Mouse (Mus musculus) heart, postnatal 25 days (tissue): ENCODE results near the gene Cdh18. TPM values are rescaled to one million over a fixed set of nuclear protein-coding genes. Genes with fewer than 3 reads are reported as not detected.

Experiments
- DNase-seq: peaks from one replicate; pipeline ENCODE4 v3.0.0; 2022; ENCODE audit warnings: low spot score
- intact Hi-C: fragments of 180-260 bp; cut with DNase I; formaldehyde crosslinking; loops from one replicate; pipeline ENCODE4 v1.15.1; 2025
- total RNA-seq, 2 experiments: library from RNA; stranded (reverse); gene quantifications; 2 replicates each; pipeline ENCODE4 v1.2.3; 2021

Cdh18 gene
- total RNA-seq, 2 experiments from 2014 or later, result not detected

DNA sequence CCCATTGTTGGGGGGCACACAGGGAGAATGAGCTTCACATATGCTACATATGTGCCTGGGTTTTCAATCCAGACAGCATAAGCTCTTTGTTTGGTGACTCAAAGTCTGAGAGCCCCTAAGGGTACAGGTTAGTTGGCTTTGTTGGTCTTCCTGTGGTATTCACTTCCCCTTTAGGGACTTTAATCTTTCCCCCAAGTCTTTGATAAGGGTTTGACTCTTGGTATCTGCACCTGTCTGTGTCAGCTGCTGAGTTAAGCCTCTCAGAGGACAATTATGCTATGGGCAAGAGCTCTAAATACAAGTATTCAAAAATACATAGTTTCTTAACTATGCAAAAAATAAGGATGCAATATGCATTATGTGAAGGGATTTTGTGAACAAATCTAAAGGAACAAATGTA is 869.3 kb downstream of the Cdh18 start:
- no peak for DNase-seq

GRCm38 (mm10) chr15:23420010-23420409 is 871.2 kb downstream of the Cdh18 start:
- intact Hi-C loops, result no loop called here
- DNase-seq, result no peak

More for the DNA sequence above, 869.3 kb downstream of the Cdh18 start:
- intact Hi-C loops, result no loop called here

GRCm38 (mm10) chr15:23430021-23430420 is 881.2 kb downstream of the Cdh18 start:
- no peak for DNase-seq
- intact Hi-C loops, result no loop called here

- intact Hi-C loops, result no loop called here
- no peak for DNase-seq
Measured at GRCm38 (mm10) chr15:23448542-23448941, 899.7 kb downstream of the Cdh18 start.

- intact Hi-C loops, result no loop called here
- no peak for DNase-seq
Measured at GRCm38 (mm10) chr15:23452098-23452625, 903.3 kb downstream of the Cdh18 start.

DNA sequence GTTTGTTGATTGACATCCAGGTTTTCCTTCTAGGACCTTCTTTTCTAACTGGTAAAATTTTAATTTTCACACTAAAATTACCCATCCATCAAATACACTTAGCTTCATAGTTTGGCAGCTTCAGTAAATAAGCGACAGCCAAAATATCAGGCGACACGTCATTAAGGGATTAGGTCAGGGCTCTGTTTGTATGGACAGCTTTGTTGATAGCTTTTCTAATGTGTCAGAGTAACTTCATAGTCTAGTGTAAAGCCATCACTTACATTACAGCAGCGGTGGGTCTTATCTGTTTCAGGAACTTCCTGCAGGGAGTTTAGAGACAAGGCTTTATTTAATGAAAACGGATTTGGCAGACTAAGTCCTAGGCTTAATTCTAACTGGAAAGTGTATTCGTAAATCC is 904.5 kb downstream of the Cdh18 start:
- intact Hi-C loops, result no loop called here
- no peak for DNase-seq

DNA sequence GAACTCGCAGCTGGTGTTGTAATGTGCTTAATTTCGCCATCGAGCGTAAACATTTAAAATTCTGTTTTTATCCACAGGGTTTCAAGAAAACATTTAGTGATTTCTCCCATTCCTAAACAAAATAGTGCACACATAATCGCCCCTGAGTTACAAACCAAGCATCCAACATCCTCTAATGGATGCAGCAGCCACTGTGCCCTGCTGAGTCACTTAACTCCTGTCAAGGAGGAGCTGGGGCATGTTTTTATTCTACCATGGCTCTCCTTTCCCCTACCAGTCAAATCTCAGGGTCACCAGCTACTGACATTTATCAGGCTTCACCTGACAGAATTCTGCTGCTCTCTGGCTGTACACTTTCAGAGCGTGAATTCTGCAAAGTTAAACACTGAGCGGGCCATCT is 906.5 kb downstream of the Cdh18 start:
- no peak for DNase-seq
- intact Hi-C loops, result no loop called here

DNA sequence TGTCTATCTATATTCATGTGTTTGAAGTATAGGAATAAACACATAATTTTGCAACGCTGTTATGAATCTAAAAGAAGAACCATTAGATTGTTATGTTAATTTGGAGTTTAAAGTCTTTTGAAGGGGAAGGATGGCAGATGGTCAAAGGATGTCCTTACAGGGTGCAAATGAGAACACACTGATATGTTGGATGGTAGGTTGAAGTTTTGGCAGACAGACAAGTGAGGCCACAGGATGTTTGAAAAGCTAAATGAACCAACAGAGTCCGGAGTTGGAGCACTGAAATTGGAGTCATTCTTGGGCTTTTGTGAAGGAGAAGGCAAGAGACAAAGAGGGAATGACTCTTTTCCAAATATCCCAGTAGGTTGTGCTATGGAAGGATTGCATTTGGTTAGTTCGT is 908.6 kb downstream of the Cdh18 start:
- intact Hi-C loops, result no loop called here

DNA sequence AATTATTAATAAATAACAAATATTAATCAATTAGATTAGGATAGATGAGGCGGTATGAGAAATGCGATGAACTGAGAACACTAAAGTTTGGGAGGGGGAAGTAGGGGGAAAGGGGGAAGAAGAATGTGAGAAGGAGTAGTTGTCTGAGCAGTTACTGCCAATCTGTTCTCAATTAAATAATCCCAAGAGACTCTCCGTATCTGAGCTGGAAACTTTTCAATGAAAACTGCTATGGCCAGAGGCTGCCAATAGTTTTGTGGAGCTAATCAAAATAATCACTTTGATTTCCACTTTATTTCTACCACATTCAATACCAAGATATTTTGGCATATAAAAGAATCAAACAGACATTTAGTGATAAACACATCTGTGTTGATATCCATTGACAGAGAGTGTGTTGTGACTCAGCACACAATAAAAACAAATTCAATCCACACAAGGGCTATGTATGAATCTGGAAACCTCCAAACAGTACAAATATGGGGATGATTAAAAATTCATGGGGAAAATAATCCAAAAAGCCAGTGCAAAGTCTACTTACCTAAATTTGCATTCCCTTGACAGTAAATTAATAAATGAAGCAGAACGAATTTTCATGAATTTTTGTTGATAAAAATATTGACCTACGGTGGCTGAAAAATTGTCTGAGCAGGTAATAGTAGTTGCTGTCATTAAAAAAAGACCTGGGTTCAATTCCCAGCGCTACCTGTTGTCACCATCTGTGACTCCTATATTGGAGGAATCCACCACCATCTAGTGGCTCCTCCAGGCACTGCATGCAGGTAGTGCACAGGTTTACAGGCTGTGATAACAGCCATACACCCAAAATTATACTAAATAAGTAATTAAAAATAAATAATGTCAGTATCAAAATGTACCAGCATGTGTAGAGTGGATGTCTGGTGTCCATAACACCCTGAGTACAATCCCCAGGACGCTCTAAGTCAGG is 922.0 kb downstream of the Cdh18 start:
- intact Hi-C loops, result no loop called here
- DNase-seq, result no peak

More for the DNA sequence above, 908.6 kb downstream of the Cdh18 start:
- DNase-seq, result no peak

GRCm38 (mm10) chr15:23486306-23486705 is 937.5 kb downstream of the Cdh18 start:
- no peak for DNase-seq
- intact Hi-C loops, result no loop called here

DNA sequence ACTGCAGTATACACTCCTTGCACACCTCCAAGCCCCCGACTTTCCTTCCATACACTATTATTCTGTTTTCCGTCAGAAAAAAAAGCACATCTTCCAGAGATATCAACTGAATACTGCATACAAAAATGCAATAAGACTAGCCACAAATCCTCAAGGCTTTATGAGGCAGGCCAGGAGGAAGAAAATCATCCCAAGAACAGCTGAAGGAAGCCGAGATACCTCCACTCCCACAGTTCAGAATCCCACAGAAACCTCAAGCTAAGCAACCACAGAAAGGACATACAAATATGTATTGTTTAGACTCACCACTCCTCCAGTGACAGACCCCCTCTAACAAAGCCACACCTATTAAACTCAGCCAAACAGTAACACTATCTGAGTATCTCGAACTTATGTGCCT is 957.7 kb downstream of the Cdh18 start:
- intact Hi-C loops, result no loop called here
- no peak for DNase-seq

- intact Hi-C loops, result no loop called here
- DNase-seq, result no peak
Measured at GRCm38 (mm10) chr15:23509694-23510093, 960.9 kb downstream of the Cdh18 start.

GRCm38 (mm10) chr15:23515786-23516185 is 967.0 kb downstream of the Cdh18 start:
- DNase-seq, result no peak
- intact Hi-C loops, result no loop called here

DNA sequence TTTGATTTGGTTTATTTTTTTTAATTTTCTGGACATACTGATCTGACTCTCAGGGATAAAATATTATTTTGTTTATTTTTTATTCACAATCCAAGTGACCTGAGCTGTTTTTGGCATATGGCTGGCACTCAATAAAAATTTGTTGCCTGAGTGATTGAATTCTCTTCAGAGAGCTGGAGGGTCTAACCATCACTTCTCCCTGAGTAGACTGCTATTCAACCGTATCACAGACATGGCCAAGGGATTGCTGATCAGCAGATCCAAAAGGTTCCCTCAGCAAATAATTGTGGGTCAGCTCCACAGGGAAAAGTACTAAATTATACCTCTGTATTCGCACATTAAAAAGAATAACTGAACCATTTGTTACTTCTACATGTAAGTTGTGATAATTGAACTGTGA is 969.3 kb downstream of the Cdh18 start:
- no peak for DNase-seq
- intact Hi-C loops, result no loop called here
